In genomic region chr17:51204643-51205042, GRCm38 (mm10) we compare ENCODE assay signal across 13 mouse cellular contexts. TPM values are rescaled to one million over a fixed set of nuclear protein-coding genes. Genes with fewer than 3 reads are reported as not detected.
DNase-seq lines count a peak whose midpoint lies in the region.
"Had no signal": no experiment of that assay in that cellular context is flagged by ENCODE, and none has a peak within 500 bp of the region (broad histone marks: within the 10 kb centered on the region; RNA-seq: fewer than 3 reads in every experiment).

No protein-coding gene starts in this region.

- intact Hi-C loops in heart, postnatal 25 days (cut with DNase I), result no loop called here
- intact Hi-C loops in left cerebral cortex, postnatal 25 days (cut with DNase I), result no loop called here

- DNase-seq in cerebellum, adult 11-12 months, result peak; percentile 22
- DNase-seq in cerebellum, adult 9-10 months, result no peak
- peak; percentile 60 for DNase-seq in layer of hippocampus, adult 11-12 months (ENCODE audit: low spot score)
- no peak for DNase-seq in layer of hippocampus, postnatal 25 days (ENCODE audit: extremely low spot score in 1 of 2, low spot score in 1 of 2)
- peak; percentile 9 for DNase-seq in heart, postnatal 25 days (ENCODE audit: low spot score)
- peak; percentile 29 to 65 for DNase-seq in left cerebral cortex, postnatal 25 days (ENCODE audit: low spot score in 2 of 2)
- DNase-seq in thymus, postnatal 0 days (ENCODE audit: low spot score), result no peak
- no peak for DNase-seq in ovary, postnatal 14 days (ENCODE audit: low spot score)
- DNase-seq: embryo, embryonic 11 days; kidney, adult 8-10 months; liver; lung, embryonic 14.5 days; thymus, adult 2 months had no signal

RNA-seq across cellular contexts. Expression of gene Tbc1d5, which starts 25.5 kb away (rescaled TPM):
- 10 to 100 TPM; 23.5 to 25.8 TPM for total RNA-seq in layer of hippocampus, postnatal 25 days (2021)
- total RNA-seq in heart, postnatal 25 days (2021), result 10 to 100 TPM; 16.2 to 17.2 TPM
- total RNA-seq in left cerebral cortex, postnatal 25 days (2021), result 10 to 100 TPM; 25.4 to 26.4 TPM
- polyA plus RNA-seq in thymus, postnatal 0 days (2015; fragmentation: Nextera tagmentation; extraction: Ambion mirVana), result 4.8 and 4.9 TPM in 2 replicates

Comparison
In these comparisons a context has a peak if more than half of its experiments do, and no peak if none do; other contexts are left out.
1. DNase-seq: peak in cerebellum, adult 11-12 months (single experiment), layer of hippocampus, adult 11-12 months (single experiment), heart, postnatal 25 days (single experiment) and left cerebral cortex, postnatal 25 days (2 of 2); none in cerebellum, adult 9-10 months (single experiment), layer of hippocampus, postnatal 25 days (0 of 2), thymus, postnatal 0 days (single experiment) and ovary, postnatal 14 days (single experiment).